Mouse (Mus musculus) forebrain, embryonic 14.5 days (tissue): ENCODE results near the gene Defb23. TPM values are rescaled to one million over a fixed set of nuclear protein-coding genes. Genes with fewer than 3 reads are reported as not detected.

Experiments
- ATAC-seq: fragments of 200-750 bp; cut with Nextera tagmentation; 2 replicates; pipeline ENCODE4 v1.8.0; 2017; ENCODE audit warnings: mild to moderate bottlenecking, moderate library complexity
- DNase-seq: peaks from one replicate; pipeline ENCODE4 v3.0.0-alpha.2; 2015; ENCODE audit warnings: low spot score
- H3K27ac ChIP-seq: fragments of 300-500 bp; sonication (generic); 2 replicates; pipeline ENCODE4 v1.5.1; 2014; ENCODE audit warnings: low read depth, mild to moderate bottlenecking, control low read depth, low read length, moderate library complexity
- H3K27me3 ChIP-seq: fragments of 300-500 bp; sonication (generic); replicated peaks from 2 replicates; pipeline ENCODE4 v1.6.1; 2014; ENCODE audit warnings: low read length, control low read depth, mixed read lengths; ENCODE audit not compliant: control insufficient read depth, insufficient read depth
- H3K36me3 ChIP-seq: fragments of 300-500 bp; sonication (generic); 2 replicates; pipeline ENCODE4 v1.6.1; 2014; ENCODE audit warnings: low read length, control low read depth; ENCODE audit not compliant: control insufficient read depth, insufficient read depth
- H3K4me1 ChIP-seq: fragments of 300-500 bp; sonication (generic); 2 replicates; pipeline ENCODE4 v1.6.1; 2014; ENCODE audit warnings: antibody characterized with exemption, low read length, control low read depth; ENCODE audit not compliant: control insufficient read depth, insufficient read depth
- H3K4me2 ChIP-seq: fragments of 300-500 bp; sonication (generic); 2 replicates; pipeline ENCODE4 v1.6.1; 2014; ENCODE audit warnings: mild to moderate bottlenecking, control low read depth, low read length
- H3K4me3 ChIP-seq: fragments of 300-500 bp; sonication (generic); 2 replicates; pipeline ENCODE4 v1.5.1; 2014; ENCODE audit warnings: low read depth, low read length, control low read depth
- H3K9ac ChIP-seq: fragments of 300-500 bp; sonication (generic); 2 replicates; pipeline ENCODE4 v1.6.1; 2014; ENCODE audit warnings: mild to moderate bottlenecking, low read length, control low read depth, moderate library complexity
- H3K9me3 ChIP-seq: fragments of 300-500 bp; sonication (generic); replicated peaks from 2 replicates; pipeline ENCODE4 v1.6.1; 2016; ENCODE audit warnings: low read length, control low read depth, mixed read lengths; ENCODE audit not compliant: control insufficient read depth
- WGBS: fragments of 180-500 bp; shearing (Covaris S2); extraction: QIAGEN DNeasy Blood & Tissue Kit; methylation state at CpG from one replicate; pipeline ENCODE4 v1.1.7; 2014; 5-methylcytosine and 5-hydroxymethylcytosine counted together
- polyA plus RNA-seq: library from polyadenylated mRNA; unstranded; fragments of >200 nt; fragmentation: Nextera tagmentation; extraction: Ambion mirVana; gene quantifications from 2 replicates; pipeline ENCODE4 v1.2.1, GENCODE M21; 2014

The Defb23 gene
- polyA plus RNA-seq, 1 experiment from 2014 or later = not detected

GRCm38 (mm10) chr2:152409781-152410180 is 54.6 kb downstream of the Defb23 start:
- no peaks in the 10 kb centered on the region for H3K9me3 ChIP-seq
- peaks cover 20% of the 10 kb centered on the region for H3K4me1 ChIP-seq
- ATAC-seq (no peak), DNase-seq (no peak)
- no peak overlapping the region for H3K9ac ChIP-seq
- 84% methylated on average over 6 of the region's 6 CpGs for WGBS
- peak overlapping the region; percentile 93; the same call in 1 of the 2 replicates for H3K27ac ChIP-seq
- no peak overlapping the region for H3K4me2 ChIP-seq
- no peaks in the 10 kb centered on the region for H3K27me3 ChIP-seq
- no peak overlapping the region for H3K4me3 ChIP-seq
- H3K36me3 ChIP-seq = no peaks in the 10 kb centered on the region

Other genes with a start within 250 kb of the Defb23 start
- gene Csnk2a1, start 237.8 kb downstream of the Defb23 start, polyA plus RNA-seq = 162 and 168 TPM in 2 replicates
- 18.4 and 20.2 TPM in 2 replicates for gene Tbc1d20, start 170.8 kb downstream of the Defb23 start, polyA plus RNA-seq
- 80.7 and 97.1 TPM in 2 replicates for gene Rbck1, start 132.0 kb downstream of the Defb23 start, polyA plus RNA-seq
- gene Trib3, start 120.6 kb downstream of the Defb23 start, polyA plus RNA-seq = 0.24 and 0.79 TPM in 2 replicates
- 18.9 and 21.8 TPM in 2 replicates for gene Nrsn2, start 88.0 kb downstream of the Defb23 start, polyA plus RNA-seq
- gene Sox12, start 66.6 kb downstream of the Defb23 start, polyA plus RNA-seq = 18.2 and 21.8 TPM in 2 replicates
- 17.3 and 18.2 TPM in 2 replicates for gene Zcchc3, start 49.6 kb downstream of the Defb23 start, polyA plus RNA-seq
- gene 6820408C15Rik, start 49.0 kb downstream of the Defb23 start, polyA plus RNA-seq = 2.3 and 2.8 TPM in 2 replicates
- not detected in 2 replicates for gene Defb20, start 12.4 kb upstream of the Defb23 start, polyA plus RNA-seq
- gene Defb22, start 25.5 kb upstream of the Defb23 start, polyA plus RNA-seq = not detected in 2 replicates
- gene Defb26, start 47.1 kb upstream of the Defb23 start, polyA plus RNA-seq = not detected in 2 replicates
- gene Defb28, start 53.6 kb upstream of the Defb23 start, polyA plus RNA-seq = not detected in 2 replicates
- not detected in 2 replicates for gene Defb29, start 75.5 kb upstream of the Defb23 start, polyA plus RNA-seq
- gene Gm17416, start 104.7 kb upstream of the Defb23 start, polyA plus RNA-seq = not detected in 2 replicates
- gene Defb21, start 108.1 kb upstream of the Defb23 start, polyA plus RNA-seq = not detected in 2 replicates
- not detected in 2 replicates for gene Defb19, start 115.7 kb upstream of the Defb23 start, polyA plus RNA-seq
- not detected in 2 replicates for gene Defb45, start 134.8 kb upstream of the Defb23 start, polyA plus RNA-seq
- not detected in 2 replicates for gene Defb36, start 139.7 kb upstream of the Defb23 start, polyA plus RNA-seq
- not detected in 2 replicates for gene Defb25, start 158.4 kb upstream of the Defb23 start, polyA plus RNA-seq
- 0.34 and 0.53 TPM in 2 replicates for gene Rem1, start 162.3 kb upstream of the Defb23 start, polyA plus RNA-seq
- 136 and 161 TPM in 2 replicates for gene H13, start 204.8 kb upstream of the Defb23 start, polyA plus RNA-seq
- gene Mcts2, start 222.4 kb upstream of the Defb23 start, polyA plus RNA-seq = 35.8 and 42.6 TPM in 2 replicates